In genomic region chr10:63100657-63101056, GRCm38 (mm10) we compare ENCODE assay signal across 9 mouse cellular contexts. TPM values are rescaled to one million over a fixed set of nuclear protein-coding genes. Genes with fewer than 3 reads are reported as not detected.
A peak's percentile ranks its signal among the peaks of the same experiment; 100 is the strongest.
DNase-seq lines count a peak whose midpoint lies in the region; ATAC-seq lines count a peak whose summit lies in the region.
"Had no signal": no experiment of that assay in that cellular context is flagged by ENCODE, and none has a peak within 500 bp of the region (broad histone marks: within the 10 kb centered on the region; RNA-seq: fewer than 3 reads in every experiment).

No protein-coding gene starts in this region.

- H3K27me3 ChIP-seq in kidney, embryonic 16.5 days (ENCODE audit: insufficient read depth, low read length), result peaks cover 41% of the 10 kb centered on the region
- H3K27me3 ChIP-seq in embryonic facial prominence, embryonic 13.5 days, result peaks cover 47% of the 10 kb centered on the region
- peaks cover 41% of the 10 kb centered on the region for H3K27me3 ChIP-seq in intestine, embryonic 14.5 days (replicated peaks; ENCODE audit: control insufficient read depth, insufficient read depth, low read length)
- H3K27me3 ChIP-seq in neural tube, embryonic 12.5 days (replicated peaks), result peaks cover 12% of the 10 kb centered on the region

- ATAC-seq in kidney, embryonic 16.5 days (ENCODE audit: low FRiP score, low TSS enrichment), result no peak
- ATAC-seq in embryonic facial prominence, embryonic 13.5 days (ENCODE audit: insufficient number of reproducible peaks, insufficient read depth, low FRiP score, low TSS enrichment, low read depth), result no peak
- no peak for ATAC-seq in intestine, embryonic 14.5 days (replicated peaks; ENCODE audit: low FRiP score, low TSS enrichment, low read depth)
- peak; percentile 45; the same call in 1 of the 2 replicates for ATAC-seq in neural tube, embryonic 12.5 days (ENCODE audit: low FRiP score, low read depth)

- DNase-seq in kidney, adult 18-20 months, result no peak
- no peak for DNase-seq in intestine, embryonic 14.5 days (ENCODE audit: low spot score)
- DNase-seq in urinary bladder, postnatal 10 days (ENCODE audit: low spot score), result no peak
- DNase-seq in kidney, postnatal 10 days, result no peak
- no peak for DNase-seq in kidney, postnatal 25 days

- H3K27ac ChIP-seq in kidney, embryonic 16.5 days (ENCODE audit: low read length), result no peak overlapping the region
- H3K27ac ChIP-seq in embryonic facial prominence, embryonic 13.5 days, result no peak overlapping the region
- H3K27ac ChIP-seq in intestine, embryonic 14.5 days (ENCODE audit: low read depth), result no peak overlapping the region
- H3K27ac ChIP-seq in neural tube, embryonic 12.5 days, result no peak overlapping the region

- H3K4me1 ChIP-seq in kidney, embryonic 16.5 days (ENCODE audit: insufficient read depth, low read length), result peaks cover 6% of the 10 kb centered on the region; the same call in 1 of the 2 replicates
- H3K4me1 ChIP-seq in embryonic facial prominence, embryonic 13.5 days, result peaks cover 10% of the 10 kb centered on the region; the same call in 1 of the 2 replicates
- H3K4me1 ChIP-seq in intestine, embryonic 14.5 days (replicated peaks; ENCODE audit: control insufficient read depth, insufficient read depth, low read length), result peaks cover 4% of the 10 kb centered on the region; the same call in 1 of the 2 replicates
- H3K4me1 ChIP-seq in neural tube, embryonic 12.5 days, result peaks cover 4% of the 10 kb centered on the region; the same call in 1 of the 2 replicates

- WGBS in kidney, embryonic 16.5 days, result 11% methylated on average over 9 of the region's 9 CpGs
- WGBS in embryonic facial prominence, embryonic 13.5 days, result 9% methylated on average over 9 of the region's 9 CpGs
- 18% methylated on average over 9 of the region's 9 CpGs for WGBS in intestine, embryonic 14.5 days
- 9% methylated on average over 9 of the region's 9 CpGs for WGBS in neural tube, embryonic 12.5 days

- H3K9ac ChIP-seq in kidney, embryonic 16.5 days (replicated peaks; ENCODE audit: low read length), result peak overlapping the region; percentile 70
- H3K9ac ChIP-seq in embryonic facial prominence, embryonic 13.5 days, result peak overlapping the region; percentile 72
- peak overlapping the region; percentile 47 for H3K9ac ChIP-seq in intestine, embryonic 14.5 days (ENCODE audit: low read length)
- peak overlapping the region; percentile 69 for H3K9ac ChIP-seq in neural tube, embryonic 12.5 days

- H3K4me2 ChIP-seq in kidney, embryonic 16.5 days (replicated peaks; ENCODE audit: low read depth, low read length), result peak overlapping the region; percentile 88
- peak overlapping the region; percentile 94 for H3K4me2 ChIP-seq in embryonic facial prominence, embryonic 13.5 days
- H3K4me2 ChIP-seq in intestine, embryonic 14.5 days (ENCODE audit: low read length), result peak overlapping the region; percentile 91
- peak overlapping the region; percentile 80 for H3K4me2 ChIP-seq in neural tube, embryonic 12.5 days (replicated peaks)

- H3K36me3 ChIP-seq in kidney, embryonic 16.5 days (ENCODE audit: insufficient read depth, low read length), result no peaks in the 10 kb centered on the region
- no peaks in the 10 kb centered on the region for H3K36me3 ChIP-seq in embryonic facial prominence, embryonic 13.5 days
- H3K36me3 ChIP-seq in intestine, embryonic 14.5 days (ENCODE audit: control insufficient read depth, insufficient read depth, low read length), result no peaks in the 10 kb centered on the region
- no peaks in the 10 kb centered on the region for H3K36me3 ChIP-seq in neural tube, embryonic 12.5 days

- H3K9me3 ChIP-seq in kidney, embryonic 16.5 days (ENCODE audit: low read length), result no peaks in the 10 kb centered on the region; the same call in 1 of the 2 replicates
- H3K9me3 ChIP-seq in embryonic facial prominence, embryonic 13.5 days, result no peaks in the 10 kb centered on the region
- H3K9me3 ChIP-seq in intestine, embryonic 14.5 days (ENCODE audit: control insufficient read depth, low read length), result 0 out of 2 replicates have a peak, but pooled peaks cover 3% of the 10 kb centered on the region
- no peaks in the 10 kb centered on the region for H3K9me3 ChIP-seq in neural tube, embryonic 12.5 days

- peak overlapping the region; percentile 63 for H3K4me3 ChIP-seq in kidney, embryonic 16.5 days (ENCODE audit: low read length)
- H3K4me3 ChIP-seq in embryonic facial prominence, embryonic 13.5 days, result peak overlapping the region; percentile 56
- H3K4me3 ChIP-seq in intestine, embryonic 14.5 days (ENCODE audit: low read depth, low read length), result peak overlapping the region; percentile 55
- H3K4me3 ChIP-seq in neural tube, embryonic 12.5 days, result peak overlapping the region; percentile 57

RNA-seq across cellular contexts. Expression of gene Atoh7, which starts 1.2 kb away (rescaled TPM):
- polyA plus RNA-seq in kidney, embryonic 16.5 days (2015; fragmentation: Nextera tagmentation; extraction: Ambion mirVana), result not detected in 2 replicates
- not detected in 2 replicates for polyA plus RNA-seq in embryonic facial prominence, embryonic 13.5 days (2015; fragmentation: Nextera tagmentation; extraction: Ambion mirVana)
- 0.11 TPM in 1 of 2 replicates, not detected in the other for polyA plus RNA-seq in intestine, embryonic 14.5 days (2014; fragmentation: Nextera tagmentation; extraction: Ambion mirVana)
- polyA plus RNA-seq in neural tube, embryonic 12.5 days (2016; fragmentation: Nextera tagmentation; extraction: Ambion mirVana), result 0.47 and 0.74 TPM in 2 replicates
- polyA plus RNA-seq: large intestine, adult 2 months had no signal

RNA-seq across cellular contexts. Expression of gene Pbld1, which starts 40.7 kb away (rescaled TPM):
- polyA plus RNA-seq in kidney, embryonic 16.5 days (2015; fragmentation: Nextera tagmentation; extraction: Ambion mirVana), result 9.6 and 10.6 TPM in 2 replicates
- polyA plus RNA-seq in embryonic facial prominence, embryonic 13.5 days (2015; fragmentation: Nextera tagmentation; extraction: Ambion mirVana), result 1.8 and 1.9 TPM in 2 replicates
- 0.95 and 1.8 TPM in 2 replicates for polyA plus RNA-seq in intestine, embryonic 14.5 days (2014; fragmentation: Nextera tagmentation; extraction: Ambion mirVana)
- 1.2 and 1.3 TPM in 2 replicates for polyA plus RNA-seq in neural tube, embryonic 12.5 days (2016; fragmentation: Nextera tagmentation; extraction: Ambion mirVana)
